Mouse (Mus musculus): ENCODE results near the gene Tspan4. TPM values are rescaled to one million over a fixed set of nuclear protein-coding genes. Genes with fewer than 3 reads are reported as not detected.

Tspan4 gene
- polyA plus RNA-seq, 1 experiment from 2014 or later: 29.7 TPM

- Histone ChIP-seq H3K4me2 (ENCODE audit: low read depth, low read length, severe bottlenecking) (peak overlapping the region; percentile 95), H3K27me3 (ENCODE audit: control insufficient read depth, insufficient read depth, low read length) (peaks cover 6% of the 10 kb centered on the region), H3K4me3 (ENCODE audit: low read depth, low read length) (peak overlapping the region; percentile 61), H3K9ac (ENCODE audit: low read length) (peak overlapping the region; percentile 65), H3K27ac (ENCODE audit: low read depth, low read length) (no peak overlapping the region), H3K9me3 (ENCODE audit: control insufficient read depth, low read length) (no peaks in the 10 kb centered on the region), H3K4me1 (replicated peaks; ENCODE audit: control insufficient read depth, insufficient read depth, low read length) (peaks cover 6% of the 10 kb centered on the region; the same call in 1 of the 2 replicates), H3K36me3 (ENCODE audit: control insufficient read depth, insufficient read depth, low read length) (no peaks in the 10 kb centered on the region)
- DNase-seq (ENCODE audit: low spot score) (peak; percentile 86), ATAC-seq (replicated peaks; ENCODE audit: low FRiP score) (peak; percentile 79)
- WGBS: under 1% methylated on average over 79 of the region's 81 CpGs
These were observed 6.7 kb downstream of the Tspan4 start for GRCm38 (mm10) chr7:141481498-141482401.

GRCm38 (mm10) chr7:141482531-141483024 lies 7.5 kb downstream of the Tspan4 start:
- ATAC-seq (replicated peaks; ENCODE audit: low FRiP score): peak; percentile 24; the same call in 1 of the 2 replicates
- peak; percentile 61 for DNase-seq (ENCODE audit: low spot score)

GRCm38 (mm10) chr7:141483114-141483653 lies 8.1 kb downstream of the Tspan4 start:
- 78% methylated on average over 6 of the region's 6 CpGs for WGBS
- H3K4me1 ChIP-seq (replicated peaks; ENCODE audit: control insufficient read depth, insufficient read depth, low read length): peaks cover 6% of the 10 kb centered on the region; the same call in 1 of the 2 replicates
- no peaks in the 10 kb centered on the region for H3K36me3 ChIP-seq (ENCODE audit: control insufficient read depth, insufficient read depth, low read length)
- H3K27ac ChIP-seq (ENCODE audit: low read depth, low read length): no peak overlapping the region
- no peak for ATAC-seq (replicated peaks; ENCODE audit: low FRiP score)
- DNase-seq (ENCODE audit: low spot score): no peak
- H3K4me2 ChIP-seq (ENCODE audit: low read depth, low read length, severe bottlenecking): peak overlapping the region; percentile 95; the same call in 1 of the 2 replicates
- H3K27me3 ChIP-seq (ENCODE audit: control insufficient read depth, insufficient read depth, low read length): peaks cover 4% of the 10 kb centered on the region
- H3K9me3 ChIP-seq (ENCODE audit: control insufficient read depth, low read length): no peaks in the 10 kb centered on the region
- H3K4me3 ChIP-seq (ENCODE audit: low read depth, low read length): no peak overlapping the region
- H3K9ac ChIP-seq (ENCODE audit: low read length): no peak overlapping the region

More at GRCm38 (mm10) chr7:141482531-141483024, 7.5 kb downstream of the Tspan4 start:
- peak overlapping the region; percentile 65 for H3K9ac ChIP-seq (ENCODE audit: low read length)
- H3K9me3 ChIP-seq (ENCODE audit: control insufficient read depth, low read length): no peaks in the 10 kb centered on the region
- H3K4me2 ChIP-seq (ENCODE audit: low read depth, low read length, severe bottlenecking): peak overlapping the region; percentile 95
- no peak overlapping the region for H3K27ac ChIP-seq (ENCODE audit: low read depth, low read length)
- peak overlapping the region; percentile 61 for H3K4me3 ChIP-seq (ENCODE audit: low read depth, low read length)
- peaks cover 6% of the 10 kb centered on the region; the same call in 1 of the 2 replicates for H3K4me1 ChIP-seq (replicated peaks; ENCODE audit: control insufficient read depth, insufficient read depth, low read length)
- H3K27me3 ChIP-seq (ENCODE audit: control insufficient read depth, insufficient read depth, low read length): peaks cover 4% of the 10 kb centered on the region
- no peaks in the 10 kb centered on the region for H3K36me3 ChIP-seq (ENCODE audit: control insufficient read depth, insufficient read depth, low read length)
- 5% methylated on average over 11 of the region's 11 CpGs for WGBS

- Histone ChIP-seq H3K4me3 (ENCODE audit: low read depth, low read length) (no peak overlapping the region), H3K4me1 (replicated peaks; ENCODE audit: control insufficient read depth, insufficient read depth, low read length) (peaks cover 6% of the 10 kb centered on the region; the same call in 1 of the 2 replicates), H3K4me2 (ENCODE audit: low read depth, low read length, severe bottlenecking) (no peak overlapping the region), H3K36me3 (ENCODE audit: control insufficient read depth, insufficient read depth, low read length) (no peaks in the 10 kb centered on the region), H3K27ac (ENCODE audit: low read depth, low read length) (no peak overlapping the region), H3K27me3 (ENCODE audit: control insufficient read depth, insufficient read depth, low read length) (peaks cover 4% of the 10 kb centered on the region), H3K9me3 (ENCODE audit: control insufficient read depth, low read length) (no peaks in the 10 kb centered on the region), H3K9ac (ENCODE audit: low read length) (no peak overlapping the region)
- 83% methylated on average over 5 of the region's 5 CpGs for WGBS
- ATAC-seq (replicated peaks; ENCODE audit: low FRiP score): no peak
- DNase-seq (ENCODE audit: low spot score): no peak
These were observed 9.4 kb downstream of the Tspan4 start for GRCm38 (mm10) chr7:141484186-141485120.

- H3K9ac ChIP-seq (ENCODE audit: low read length): no peak overlapping the region
- no peaks in the 10 kb centered on the region for H3K36me3 ChIP-seq (ENCODE audit: control insufficient read depth, insufficient read depth, low read length)
- 83% methylated on average over 2 of the region's 2 CpGs for WGBS
- H3K4me1 ChIP-seq (replicated peaks; ENCODE audit: control insufficient read depth, insufficient read depth, low read length): peaks cover 6% of the 10 kb centered on the region; the same call in 1 of the 2 replicates
- no peak overlapping the region for H3K4me3 ChIP-seq (ENCODE audit: low read depth, low read length)
- H3K4me2 ChIP-seq (ENCODE audit: low read depth, low read length, severe bottlenecking): no peak overlapping the region
- no peak for DNase-seq (ENCODE audit: low spot score)
- H3K9me3 ChIP-seq (ENCODE audit: control insufficient read depth, low read length): no peaks in the 10 kb centered on the region
- H3K27ac ChIP-seq (ENCODE audit: low read depth, low read length): no peak overlapping the region
- peaks cover 4% of the 10 kb centered on the region for H3K27me3 ChIP-seq (ENCODE audit: control insufficient read depth, insufficient read depth, low read length)
- no peak for ATAC-seq (replicated peaks; ENCODE audit: low FRiP score)
These were observed 10.1 kb downstream of the Tspan4 start for GRCm38 (mm10) chr7:141485186-141485585.

- no peak overlapping the region for H3K4me2 ChIP-seq (ENCODE audit: low read depth, low read length, severe bottlenecking)
- H3K9ac ChIP-seq (ENCODE audit: low read length): no peak overlapping the region
- no peak overlapping the region for H3K27ac ChIP-seq (ENCODE audit: low read depth, low read length)
- no peak for DNase-seq (ENCODE audit: low spot score)
- H3K4me3 ChIP-seq (ENCODE audit: low read depth, low read length): no peak overlapping the region
- H3K27me3 ChIP-seq (ENCODE audit: control insufficient read depth, insufficient read depth, low read length): peaks cover 4% of the 10 kb centered on the region; the same call in 1 of the 2 replicates
- H3K9me3 ChIP-seq (ENCODE audit: control insufficient read depth, low read length): no peaks in the 10 kb centered on the region
- WGBS: 91% methylated on average over 2 of the region's 2 CpGs
- peaks cover 6% of the 10 kb centered on the region; the same call in 1 of the 2 replicates for H3K4me1 ChIP-seq (replicated peaks; ENCODE audit: control insufficient read depth, insufficient read depth, low read length)
- no peak for ATAC-seq (replicated peaks; ENCODE audit: low FRiP score)
- no peaks in the 10 kb centered on the region for H3K36me3 ChIP-seq (ENCODE audit: control insufficient read depth, insufficient read depth, low read length)
These were observed 10.6 kb downstream of the Tspan4 start for GRCm38 (mm10) chr7:141485606-141486005.

- ATAC-seq (replicated peaks; ENCODE audit: low FRiP score) (no peak), DNase-seq (ENCODE audit: low spot score) (no peak)
- no peaks in the 10 kb centered on the region for H3K9me3 ChIP-seq (ENCODE audit: control insufficient read depth, low read length)
- no peak overlapping the region for H3K27ac ChIP-seq (ENCODE audit: low read depth, low read length)
- peaks cover 4% of the 10 kb centered on the region; the same call in 1 of the 2 replicates for H3K27me3 ChIP-seq (ENCODE audit: control insufficient read depth, insufficient read depth, low read length)
- H3K9ac ChIP-seq (ENCODE audit: low read length): no peak overlapping the region
- H3K4me3 ChIP-seq (ENCODE audit: low read depth, low read length): no peak overlapping the region
- H3K4me1 ChIP-seq (replicated peaks; ENCODE audit: control insufficient read depth, insufficient read depth, low read length): peaks cover 6% of the 10 kb centered on the region; the same call in 1 of the 2 replicates
- no peak overlapping the region for H3K4me2 ChIP-seq (ENCODE audit: low read depth, low read length, severe bottlenecking)
- 96% methylated on average over 1 of the region's 1 CpGs for WGBS
- no peaks in the 10 kb centered on the region for H3K36me3 ChIP-seq (ENCODE audit: control insufficient read depth, insufficient read depth, low read length)
These were observed 11.2 kb downstream of the Tspan4 start for GRCm38 (mm10) chr7:141486239-141486638.

- H3K36me3 ChIP-seq (ENCODE audit: control insufficient read depth, insufficient read depth, low read length): no peaks in the 10 kb centered on the region
- H3K4me1 ChIP-seq (replicated peaks; ENCODE audit: control insufficient read depth, insufficient read depth, low read length): peaks cover 6% of the 10 kb centered on the region; the same call in 1 of the 2 replicates
- 90% methylated on average over 7 of the region's 7 CpGs for WGBS
- H3K4me3 ChIP-seq (ENCODE audit: low read depth, low read length): no peak overlapping the region
- no peak for DNase-seq (ENCODE audit: low spot score)
- H3K4me2 ChIP-seq (ENCODE audit: low read depth, low read length, severe bottlenecking): no peak overlapping the region
- peaks cover 4% of the 10 kb centered on the region; the same call in 1 of the 2 replicates for H3K27me3 ChIP-seq (ENCODE audit: control insufficient read depth, insufficient read depth, low read length)
- no peaks in the 10 kb centered on the region for H3K9me3 ChIP-seq (ENCODE audit: control insufficient read depth, low read length)
- no peak for ATAC-seq (replicated peaks; ENCODE audit: low FRiP score)
- H3K27ac ChIP-seq (ENCODE audit: low read depth, low read length): no peak overlapping the region
- no peak overlapping the region for H3K9ac ChIP-seq (ENCODE audit: low read length)
These were observed 12.1 kb downstream of the Tspan4 start for GRCm38 (mm10) chr7:141487141-141487540.
